Mouse (Mus musculus): ENCODE measurements at regions not wholly inside any gene's neighbourhood (a gene's known extent, or its start where the extent isn't known, plus 50 kb on each side); places are given as distances from the start of the nearest gene placed in this dataset.

DNA sequence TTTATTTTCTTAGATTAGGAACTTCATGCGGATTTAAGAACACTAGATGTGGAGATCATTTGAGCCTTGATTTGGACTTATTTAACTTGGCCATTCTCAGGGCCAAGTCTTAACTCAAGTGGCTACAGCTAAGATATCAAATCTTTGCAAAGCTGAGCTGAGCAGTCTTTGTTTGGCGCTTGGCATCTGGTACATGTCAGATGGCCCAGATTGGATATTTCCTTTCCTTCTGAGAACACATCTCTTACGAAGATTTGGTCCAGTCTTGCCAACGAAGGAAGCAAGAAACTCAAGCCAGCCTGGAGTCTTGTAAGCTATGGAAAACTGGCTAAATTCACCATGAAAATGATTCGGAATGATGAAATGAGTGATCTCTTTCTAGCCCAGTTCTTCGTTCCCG lies 59.1 kb upstream of the Cdc42ep3 start:
- 75% methylated on average over 7 of the region's 7 CpGs for WGBS (ENCODE audit: insufficient replicate concordance)
- H3K4me3 ChIP-seq, result no peak overlapping the region
- no peak overlapping the region for H3K9ac ChIP-seq
- no peak overlapping the region for H3K27ac ChIP-seq
- H3K36me3 ChIP-seq, result no peaks in the 10 kb centered on the region
- no peaks in the 10 kb centered on the region for H3K27me3 ChIP-seq (replicated peaks)
- no peaks in the 10 kb centered on the region for H3K4me1 ChIP-seq
- no peaks in the 10 kb centered on the region for H3K9me3 ChIP-seq (replicated peaks)
- no peak for ATAC-seq
- no peak overlapping the region for H3K4me2 ChIP-seq

DNA sequence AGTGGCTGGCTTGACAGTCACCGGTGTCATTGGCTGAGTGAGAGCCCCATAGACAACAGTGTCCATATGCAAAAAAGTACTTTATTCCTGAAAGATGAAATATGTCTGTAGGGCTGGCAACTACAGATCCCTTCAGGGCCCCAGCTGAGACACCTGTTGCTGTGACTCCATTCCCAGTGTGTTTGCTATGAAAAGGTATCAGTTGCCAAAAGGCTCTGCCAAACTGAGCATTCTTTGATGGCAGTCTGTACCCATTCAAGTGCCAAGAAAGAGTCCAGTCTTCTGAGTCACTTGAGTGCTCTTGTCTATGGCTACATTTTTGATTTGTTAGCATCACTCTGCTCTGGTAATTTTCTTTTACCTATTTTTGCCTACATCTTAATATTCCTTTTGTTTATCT lies 63.1 kb upstream of the Cdc42ep3 start:
- H3K27ac ChIP-seq, result no peak overlapping the region
- no peaks in the 10 kb centered on the region for H3K27me3 ChIP-seq (replicated peaks)
- no peaks in the 10 kb centered on the region for H3K36me3 ChIP-seq
- no peak overlapping the region for H3K9ac ChIP-seq
- H3K4me1 ChIP-seq, result no peaks in the 10 kb centered on the region
- H3K4me3 ChIP-seq, result no peak overlapping the region
- WGBS (ENCODE audit: insufficient replicate concordance), result 78% methylated on average over 1 of the region's 1 CpGs
- no peaks in the 10 kb centered on the region for H3K9me3 ChIP-seq (replicated peaks)
- H3K4me2 ChIP-seq, result no peak overlapping the region
- no peak for ATAC-seq

DNA sequence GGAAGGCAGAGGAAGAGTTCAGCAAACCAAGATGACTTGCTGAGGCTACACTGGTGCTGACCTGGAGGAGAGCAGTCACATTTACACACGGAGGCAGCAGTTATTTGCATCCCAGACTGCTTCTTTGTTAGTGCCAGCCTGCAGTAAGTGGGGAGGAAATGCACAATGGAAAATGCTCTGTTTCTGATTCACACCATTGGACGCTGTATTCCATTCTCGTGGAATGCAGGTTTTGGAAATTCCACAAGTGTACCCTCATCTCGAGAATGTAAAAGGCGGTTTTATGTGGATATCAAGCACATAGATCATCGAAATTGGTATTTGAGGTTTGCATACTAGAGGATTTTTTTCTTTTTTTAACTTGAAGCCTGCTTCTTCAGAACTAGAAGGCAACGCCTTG lies 66.7 kb upstream of the Cdc42ep3 start:
- 63% methylated on average over 7 of the region's 7 CpGs for WGBS (ENCODE audit: insufficient replicate concordance)

DNA sequence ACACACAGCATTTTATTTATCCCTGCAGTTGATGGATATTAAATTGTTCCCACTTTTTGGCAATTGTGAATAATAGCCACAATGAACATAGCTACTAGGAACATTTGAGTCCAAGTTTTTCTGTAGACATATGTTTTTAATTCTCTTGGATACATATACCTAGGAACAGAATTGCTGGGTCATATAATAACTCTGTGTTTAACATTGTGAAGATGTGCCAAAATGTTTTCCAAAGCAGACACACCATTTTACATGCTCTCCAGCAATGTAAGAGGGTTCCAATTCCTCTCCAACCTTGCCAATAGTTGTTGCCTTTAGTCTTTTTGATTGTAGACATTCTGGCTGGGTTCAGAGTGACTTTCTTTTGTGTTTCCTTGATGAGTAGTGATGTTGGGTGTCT lies 84.3 kb upstream of the Cdc42ep3 start:
- Histone ChIP-seq H3K27ac (no peak overlapping the region), H3K27me3 (replicated peaks) (no peaks in the 10 kb centered on the region), H3K4me2 (no peak overlapping the region), H3K36me3 (no peaks in the 10 kb centered on the region), H3K4me3 (no peak overlapping the region), H3K9me3 (replicated peaks) (no peaks in the 10 kb centered on the region), H3K4me1 (no peaks in the 10 kb centered on the region), H3K9ac (no peak overlapping the region)
- no peak for ATAC-seq

More for the DNA sequence above, 66.7 kb upstream of the Cdc42ep3 start:
- Histone ChIP-seq H3K4me3 (no peak overlapping the region), H3K9me3 (replicated peaks) (no peaks in the 10 kb centered on the region), H3K4me2 (no peak overlapping the region), H3K27ac (no peak overlapping the region), H3K36me3 (no peaks in the 10 kb centered on the region), H3K4me1 (no peaks in the 10 kb centered on the region), H3K9ac (no peak overlapping the region), H3K27me3 (replicated peaks) (no peaks in the 10 kb centered on the region)
- ATAC-seq, result no peak

DNA sequence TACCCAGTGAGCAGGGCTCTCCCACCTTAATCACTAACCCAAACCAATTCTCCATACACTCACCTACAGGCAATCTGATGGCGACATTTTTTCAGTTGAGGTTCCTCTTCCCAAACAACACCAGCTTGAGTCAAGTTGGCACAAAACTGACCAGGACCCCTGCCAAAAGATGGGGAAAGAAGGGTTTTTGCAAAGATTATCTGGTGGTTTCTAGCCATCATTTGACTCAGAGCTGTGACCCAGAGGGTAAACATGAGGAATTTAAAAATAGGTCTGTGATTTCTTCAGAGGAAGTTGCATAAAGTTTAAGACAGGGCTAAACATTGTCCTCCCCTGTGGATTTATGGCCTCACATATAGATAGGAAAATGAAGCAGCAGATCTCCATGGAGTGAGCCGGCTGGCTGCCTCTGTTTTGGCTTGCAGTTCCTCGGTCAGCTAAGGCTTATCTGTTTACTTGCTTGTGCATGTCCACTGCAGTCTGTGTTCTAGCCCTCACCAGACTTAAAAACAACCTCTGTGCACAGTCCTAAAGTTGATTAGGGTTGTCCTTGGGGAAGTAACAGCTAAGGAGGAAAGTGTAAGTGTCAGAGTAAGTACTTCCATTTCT lies 87.7 kb upstream of the Cdc42ep3 start:
- Histone ChIP-seq H3K4me3 (no peak overlapping the region), H3K9ac (no peak overlapping the region), H3K27ac (no peak overlapping the region), H3K4me1 (no peaks in the 10 kb centered on the region), H3K36me3 (no peaks in the 10 kb centered on the region), H3K9me3 (replicated peaks) (no peaks in the 10 kb centered on the region), H3K27me3 (replicated peaks) (no peaks in the 10 kb centered on the region), H3K4me2 (no peak overlapping the region)
- no peak for ATAC-seq
- WGBS (ENCODE audit: insufficient replicate concordance), result 52% methylated on average over 3 of the region's 3 CpGs

DNA sequence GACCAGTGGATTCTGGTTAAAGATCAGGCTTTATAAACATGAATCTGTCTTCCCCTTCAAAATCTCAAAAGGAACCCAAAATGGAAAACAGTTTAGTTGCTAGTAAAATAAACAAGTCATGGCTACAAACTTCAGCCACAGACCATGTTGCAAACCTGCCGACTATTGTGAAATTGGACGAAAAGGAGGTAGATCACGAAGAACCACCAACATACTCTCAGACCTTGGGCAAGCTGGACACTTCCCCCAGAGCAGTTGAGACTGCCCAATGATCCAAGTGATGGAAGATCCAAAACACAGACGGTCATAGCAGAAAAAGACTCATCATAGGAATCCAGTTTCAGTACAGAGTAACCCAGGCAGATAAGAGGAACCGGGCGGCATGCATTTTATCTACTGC lies 92.3 kb upstream of the Cdc42ep3 start:
- no peak overlapping the region for H3K27ac ChIP-seq
- 75% methylated on average over 6 of the region's 6 CpGs for WGBS (ENCODE audit: insufficient replicate concordance)
- H3K4me1 ChIP-seq, result no peaks in the 10 kb centered on the region
- ATAC-seq, result no peak
- no peak overlapping the region for H3K4me2 ChIP-seq
- no peaks in the 10 kb centered on the region for H3K36me3 ChIP-seq
- H3K27me3 ChIP-seq (replicated peaks), result no peaks in the 10 kb centered on the region
- H3K9me3 ChIP-seq (replicated peaks), result no peaks in the 10 kb centered on the region
- no peak overlapping the region for H3K4me3 ChIP-seq
- no peak overlapping the region for H3K9ac ChIP-seq

DNA sequence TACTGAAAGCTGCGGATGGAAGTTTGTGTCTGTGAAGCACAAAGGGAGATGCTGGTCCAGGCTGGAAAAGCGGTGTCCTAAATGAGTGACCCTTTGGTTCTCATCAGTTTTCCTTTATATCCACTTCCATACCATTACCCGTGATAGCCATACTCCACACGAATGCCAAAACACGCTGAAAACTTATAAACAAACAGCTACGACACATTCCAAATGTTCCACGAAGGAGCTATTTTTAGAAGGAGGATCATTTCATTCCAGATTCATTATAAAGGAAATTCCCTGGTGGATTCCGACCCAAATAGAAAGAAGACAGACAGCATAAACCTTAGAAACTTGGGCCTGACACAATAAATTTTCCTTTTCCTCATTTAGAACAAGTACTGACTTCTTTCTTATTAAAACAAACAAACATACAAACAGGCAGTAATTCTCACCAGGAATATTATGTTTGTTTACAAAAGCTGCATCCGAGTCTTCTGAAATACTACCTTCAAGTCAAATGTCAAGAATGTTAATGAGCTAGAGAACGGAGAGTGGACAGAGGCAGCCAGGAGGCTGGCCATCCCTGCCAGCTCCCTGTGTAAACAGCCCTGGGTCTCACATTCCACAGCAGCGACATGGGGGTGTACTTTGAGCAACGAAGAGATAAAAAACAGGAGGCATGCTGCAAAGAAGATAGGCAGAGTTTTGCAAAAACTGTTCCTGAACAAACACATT lies 96.4 kb upstream of the Cdc42ep3 start:
- 51% methylated on average over 12 of the region's 12 CpGs for WGBS (ENCODE audit: insufficient replicate concordance)
- no peak for ATAC-seq
- no peak overlapping the region for H3K9ac ChIP-seq
- H3K4me3 ChIP-seq, result no peak overlapping the region
- no peak overlapping the region for H3K27ac ChIP-seq
- no peaks in the 10 kb centered on the region for H3K36me3 ChIP-seq
- no peaks in the 10 kb centered on the region for H3K9me3 ChIP-seq (replicated peaks)
- no peaks in the 10 kb centered on the region for H3K27me3 ChIP-seq (replicated peaks)
- no peaks in the 10 kb centered on the region for H3K4me1 ChIP-seq
- H3K4me2 ChIP-seq, result no peak overlapping the region

DNA sequence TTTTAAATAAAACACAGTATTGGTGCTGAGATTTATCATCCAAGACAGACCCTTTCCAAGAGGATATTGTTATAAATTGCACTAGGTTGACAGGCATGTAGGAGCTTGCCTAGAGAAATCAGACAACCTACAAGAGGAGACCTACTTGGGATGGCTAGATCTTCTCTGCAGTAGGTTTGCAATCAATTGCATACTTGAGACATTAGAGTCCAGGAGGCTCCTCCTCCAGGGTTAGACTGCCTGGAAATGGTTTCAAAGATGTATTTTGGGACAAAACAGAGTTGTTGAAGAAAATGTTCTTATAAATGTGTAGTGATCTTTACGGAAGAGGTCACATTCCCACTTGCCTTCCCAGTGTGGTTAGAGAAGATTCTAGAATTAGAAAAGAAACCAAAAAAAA lies 98.9 kb upstream of the Cdc42ep3 start:
- Histone ChIP-seq H3K4me2 (no peak overlapping the region), H3K27ac (no peak overlapping the region), H3K27me3 (replicated peaks) (no peaks in the 10 kb centered on the region), H3K9ac (no peak overlapping the region), H3K4me3 (no peak overlapping the region), H3K9me3 (replicated peaks) (no peaks in the 10 kb centered on the region), H3K36me3 (no peaks in the 10 kb centered on the region), H3K4me1 (no peaks in the 10 kb centered on the region)
- ATAC-seq, result no peak
- WGBS (ENCODE audit: insufficient replicate concordance), result 72% methylated on average over 1 of the region's 1 CpGs

DNA sequence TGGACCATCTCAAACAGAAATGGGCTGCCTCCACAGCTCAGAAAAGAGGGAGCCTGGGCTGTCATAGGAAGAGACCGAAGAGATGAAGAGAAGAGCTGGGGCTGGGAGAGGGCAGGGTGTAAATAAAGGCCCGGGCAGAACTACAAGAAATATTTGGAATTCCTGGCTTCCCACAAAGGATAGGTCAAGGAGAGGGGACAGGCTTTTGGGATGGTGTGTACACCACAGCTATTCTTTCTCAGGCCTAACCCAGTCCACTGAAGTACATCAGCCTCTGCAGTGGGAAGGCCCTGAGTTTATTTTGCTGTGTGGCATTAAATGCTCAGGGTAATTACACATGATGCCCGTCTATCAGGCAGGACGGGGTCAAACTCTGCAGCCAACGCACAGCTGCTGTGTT lies 99.6 kb upstream of the Cdc42ep3 start:
- no peaks in the 10 kb centered on the region for H3K4me1 ChIP-seq
- no peak overlapping the region for H3K9ac ChIP-seq
- 47% methylated on average over 5 of the region's 5 CpGs for WGBS (ENCODE audit: insufficient replicate concordance)
- H3K36me3 ChIP-seq, result no peaks in the 10 kb centered on the region
- H3K4me3 ChIP-seq, result no peak overlapping the region
- H3K9me3 ChIP-seq (replicated peaks), result no peaks in the 10 kb centered on the region
- no peaks in the 10 kb centered on the region for H3K27me3 ChIP-seq (replicated peaks)
- H3K4me2 ChIP-seq, result no peak overlapping the region
- H3K27ac ChIP-seq, result no peak overlapping the region
- ATAC-seq, result no peak

DNA sequence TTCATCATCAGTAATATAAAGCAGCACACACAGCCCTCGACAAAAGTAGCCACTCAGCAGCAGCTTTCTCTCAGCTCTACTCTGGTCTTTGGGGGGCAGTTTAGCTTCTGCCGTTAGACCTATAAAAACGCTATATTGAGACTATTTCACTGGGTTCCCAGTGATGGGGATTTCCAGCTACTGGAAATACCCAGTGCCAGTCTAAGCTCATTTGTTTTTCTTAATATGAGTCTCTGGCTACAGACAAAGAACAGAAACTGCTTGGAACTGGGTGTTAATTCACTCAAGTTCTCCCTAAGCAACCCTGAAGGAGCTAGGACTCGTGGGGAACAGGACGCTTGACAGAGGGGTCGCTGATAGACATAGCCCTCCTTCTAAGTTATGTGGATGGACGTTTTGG lies 100.3 kb upstream of the Cdc42ep3 start:
- H3K9me3 ChIP-seq (replicated peaks), result no peaks in the 10 kb centered on the region
- no peak overlapping the region for H3K4me3 ChIP-seq
- ATAC-seq, result no peak
- H3K4me2 ChIP-seq, result no peak overlapping the region
- WGBS (ENCODE audit: insufficient replicate concordance), result 63% methylated on average over 7 of the region's 7 CpGs
- no peaks in the 10 kb centered on the region for H3K4me1 ChIP-seq
- H3K9ac ChIP-seq, result no peak overlapping the region
- H3K36me3 ChIP-seq, result no peaks in the 10 kb centered on the region
- no peak overlapping the region for H3K27ac ChIP-seq
- H3K27me3 ChIP-seq (replicated peaks), result no peaks in the 10 kb centered on the region

DNA sequence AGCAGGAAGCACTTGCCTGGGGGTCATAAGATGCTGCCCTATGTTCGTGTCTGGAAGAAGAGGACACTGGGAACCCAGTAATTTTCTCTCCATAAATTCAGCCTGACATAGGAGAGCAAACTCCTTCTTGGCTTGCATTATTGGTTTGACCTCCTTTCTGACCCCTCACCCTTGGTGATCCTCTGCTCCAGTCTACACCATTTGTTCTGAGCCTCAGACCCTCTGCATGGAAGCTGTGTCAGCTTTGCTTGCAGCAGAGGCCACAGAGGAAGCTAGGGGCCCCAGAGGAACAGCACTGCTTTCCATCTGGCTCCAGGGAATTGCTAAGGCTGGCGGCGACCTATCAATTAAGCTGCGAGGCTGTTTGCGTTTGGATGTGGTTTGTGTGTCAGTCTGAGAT lies 102.7 kb upstream of the Cdc42ep3 start:
- H3K36me3 ChIP-seq, result no peaks in the 10 kb centered on the region
- no peaks in the 10 kb centered on the region for H3K27me3 ChIP-seq (replicated peaks)
- ATAC-seq, result no peak
- 52% methylated on average over 5 of the region's 5 CpGs for WGBS (ENCODE audit: insufficient replicate concordance)
- H3K4me2 ChIP-seq, result no peak overlapping the region
- H3K9ac ChIP-seq, result no peak overlapping the region
- no peaks in the 10 kb centered on the region for H3K4me1 ChIP-seq
- no peaks in the 10 kb centered on the region for H3K9me3 ChIP-seq (replicated peaks)
- H3K27ac ChIP-seq, result no peak overlapping the region
- H3K4me3 ChIP-seq, result no peak overlapping the region

DNA sequence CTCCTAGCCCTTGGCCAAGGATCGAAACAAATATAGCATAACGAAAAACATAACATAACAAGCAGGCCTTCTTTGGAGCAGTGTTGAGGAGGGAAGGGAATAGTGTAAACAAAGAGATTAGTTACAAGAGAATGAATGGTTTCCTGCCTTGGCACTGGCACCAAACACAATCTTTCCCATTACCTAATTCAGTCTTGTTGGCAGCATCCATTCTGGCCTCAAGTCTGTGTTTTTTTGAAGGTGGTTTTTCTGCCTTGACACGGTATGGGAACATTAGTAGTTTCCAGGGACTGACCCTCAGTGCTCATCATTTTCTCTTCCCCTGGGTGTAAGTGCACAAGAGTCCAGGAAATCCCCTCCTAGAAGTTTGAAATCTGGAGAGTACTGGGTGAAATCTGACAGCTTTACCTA lies 106.8 kb upstream of the Cdc42ep3 start:
- H3K36me3 ChIP-seq, result no peaks in the 10 kb centered on the region
- no peaks in the 10 kb centered on the region for H3K27me3 ChIP-seq (replicated peaks)
- 54% methylated on average over 3 of the region's 3 CpGs for WGBS (ENCODE audit: insufficient replicate concordance)

More for the DNA sequence above, 106.8 kb upstream of the Cdc42ep3 start:
- Histone ChIP-seq H3K4me1 (no peaks in the 10 kb centered on the region), H3K9me3 (replicated peaks) (no peaks in the 10 kb centered on the region), H3K9ac (no peak overlapping the region), H3K4me3 (no peak overlapping the region), H3K4me2 (no peak overlapping the region), H3K27ac (no peak overlapping the region)
- ATAC-seq, result no peak
